Mouse (Mus musculus) bone marrow macrophage, adult 2 months (primary cell): Measurements from ENCODE around the gene Bri3. TPM values are rescaled to one million over a fixed set of nuclear protein-coding genes. Genes with fewer than 3 reads are reported as not detected.

Source experiments
- H3K27ac ChIP-seq: 2 replicates; pipeline ENCODE4 v1.5.1; 2012; ENCODE audit warnings: low read depth, low read length; ENCODE audit not compliant: insufficient read depth
- H3K4me1 ChIP-seq: 2 replicates; pipeline ENCODE4 v1.6.1; 2012; ENCODE audit warnings: low read length; ENCODE audit not compliant: control insufficient read depth, insufficient read depth
- H3K4me3 ChIP-seq: 2 replicates; pipeline ENCODE4 v1.5.1; 2012; ENCODE audit warnings: mild to moderate bottlenecking, low read length, moderate library complexity; ENCODE audit not compliant: insufficient read depth
- CTCF ChIP-seq: IDR thresholded peaks from 2 replicates; pipeline ENCODE4 v1.5.1; 2012; ENCODE audit warnings: low read depth, mild to moderate bottlenecking, low read length, moderate library complexity
- POLR2A ChIP-seq: IDR thresholded peaks from 2 replicates; pipeline ENCODE4 v1.6.1; 2012; ENCODE audit warnings: mild to moderate bottlenecking, low read depth, low read length, borderline replicate concordance
- polyA plus RNA-seq: library from polyadenylated mRNA; stranded (reverse); fragments of >200 nt; gene quantifications from 2 replicates; pipeline ENCODE4 v1.2.4, GENCODE M21; 2012; ENCODE audit not compliant: missing spikeins, insufficient read depth, insufficient read length

Bri3 gene
- polyA plus RNA-seq, 1 experiment: 521 TPM

- H3K4me1 ChIP-seq: peaks cover 23% of the 10 kb centered on the region
- H3K27ac ChIP-seq: no peak overlapping the region
- peak overlapping the region; percentile 72 for H3K4me3 ChIP-seq
- TF ChIP-seq POLR2A: no peak
- no peak for TF ChIP-seq CTCF
Measured at GRCm38 (mm10) chr5:144259228-144259627, 15.0 kb downstream of the Bri3 start.

- H3K27ac ChIP-seq: no peak overlapping the region
- no peak for TF ChIP-seq POLR2A
- no peak for TF ChIP-seq CTCF
- peaks cover 22% of the 10 kb centered on the region for H3K4me1 ChIP-seq
- H3K4me3 ChIP-seq: no peak overlapping the region
Measured at GRCm38 (mm10) chr5:144260464-144260863, 16.2 kb downstream of the Bri3 start.

GRCm38 (mm10) chr5:144261309-144261708, 17.1 kb downstream of the Bri3 start:
- Histone ChIP-seq H3K4me3 (no peak overlapping the region), H3K27ac (no peak overlapping the region), H3K4me1 (peaks cover 28% of the 10 kb centered on the region)
- TF ChIP-seq CTCF (no peak), POLR2A (no peak)

- Histone ChIP-seq H3K4me3 (no peak overlapping the region), H3K4me1 (peaks cover 32% of the 10 kb centered on the region), H3K27ac (no peak overlapping the region)
- no peak for TF ChIP-seq CTCF
Measured at GRCm38 (mm10) chr5:144261829-144262228, 17.6 kb downstream of the Bri3 start.

- Histone ChIP-seq H3K27ac (no peak overlapping the region), H3K4me1 (peaks cover 41% of the 10 kb centered on the region), H3K4me3 (no peak overlapping the region)
- TF ChIP-seq POLR2A (no peak), CTCF (no peak)
Measured at GRCm38 (mm10) chr5:144263082-144263481, 18.8 kb downstream of the Bri3 start.

- Histone ChIP-seq H3K4me1 (peaks cover 41% of the 10 kb centered on the region), H3K27ac (no peak overlapping the region), H3K4me3 (no peak overlapping the region)
- no peak for TF ChIP-seq CTCF
- TF ChIP-seq POLR2A: no peak
Measured at GRCm38 (mm10) chr5:144263496-144263895, 19.3 kb downstream of the Bri3 start.

GRCm38 (mm10) chr5:144267535-144268241, 23.5 kb downstream of the Bri3 start:
- TF ChIP-seq CTCF: no peak
- TF ChIP-seq POLR2A: no peak
- H3K4me1 ChIP-seq: peaks cover 25% of the 10 kb centered on the region
- no peak overlapping the region for H3K27ac ChIP-seq
- no peak overlapping the region for H3K4me3 ChIP-seq

GRCm38 (mm10) chr5:144269926-144270325, 25.7 kb downstream of the Bri3 start:
- peaks cover 25% of the 10 kb centered on the region for H3K4me1 ChIP-seq
- TF ChIP-seq POLR2A: no peak
- TF ChIP-seq CTCF: no peak

GRCm38 (mm10) chr5:144270420-144270819, 26.2 kb downstream of the Bri3 start:
- Histone ChIP-seq H3K4me1 (peaks cover 25% of the 10 kb centered on the region), H3K4me3 (no peak overlapping the region), H3K27ac (no peak overlapping the region)
- TF ChIP-seq POLR2A (no peak), CTCF (no peak)

More at GRCm38 (mm10) chr5:144269926-144270325, 25.7 kb downstream of the Bri3 start:
- Histone ChIP-seq H3K4me3 (no peak overlapping the region), H3K27ac (no peak overlapping the region)

GRCm38 (mm10) chr5:144271118-144271517, 26.9 kb downstream of the Bri3 start:
- peaks cover 21% of the 10 kb centered on the region for H3K4me1 ChIP-seq
- TF ChIP-seq CTCF: no peak
- TF ChIP-seq POLR2A: no peak

More at GRCm38 (mm10) chr5:144271118-144271517, 26.9 kb downstream of the Bri3 start:
- Histone ChIP-seq H3K27ac (no peak overlapping the region), H3K4me3 (no peak overlapping the region)
